Mouse (Mus musculus) frontal cortex, adult (tissue): Measurements from ENCODE around the gene Krt76.

Source experiments
- ATAC-seq: cut with Nextera tagmentation; 2 replicates; pipeline ENCODE4 v1.9.2; 2017; ENCODE audit warnings: mild to moderate bottlenecking, moderate library complexity, mixed read lengths; ENCODE audit not compliant: low TSS enrichment

Krt76 gene

GRCm38 (mm10) chr15:101892820-101893219, at the start of gene Krt76:
TSS of gene Krt76 (minus strand) at chr15:101892920.
- ATAC-seq = no peak

- 0 out of 2 replicates have a peak, but pooled peaks have one; percentile 52 for ATAC-seq
Observed at GRCm38 (mm10) chr15:101941948-101942347, 49.2 kb upstream of the Krt76 start.

- ATAC-seq = no peak
Observed at GRCm38 (mm10) chr15:101940274-101940829, 47.6 kb upstream of the Krt76 start, which contains the start of gene Krt79. TSS of gene Krt79 (minus strand) at chr15:101940324.

GRCm38 (mm10) chr15:101938600-101939308, 46.0 kb upstream of the Krt76 start:
- no peak for ATAC-seq

- ATAC-seq = no peak
Observed at GRCm38 (mm10) chr15:101933024-101933423, 40.3 kb upstream of the Krt76 start.

- no peak for ATAC-seq
Observed at GRCm38 (mm10) chr15:101929666-101930065, 36.9 kb upstream of the Krt76 start.

- no peak for ATAC-seq
Observed at GRCm38 (mm10) chr15:101929087-101929486, 36.4 kb upstream of the Krt76 start.

- no peak for ATAC-seq
Observed at GRCm38 (mm10) chr15:101927340-101928080, 34.8 kb upstream of the Krt76 start.

GRCm38 (mm10) chr15:101925041-101925440, 32.3 kb upstream of the Krt76 start:
- no peak for ATAC-seq

- no peak for ATAC-seq
Observed at GRCm38 (mm10) chr15:101924635-101925034, 31.9 kb upstream of the Krt76 start, which contains the start of gene Krt4. TSS of gene Krt4 (minus strand) at chr15:101924735.

GRCm38 (mm10) chr15:101922296-101922695, 29.6 kb upstream of the Krt76 start:
- no peak for ATAC-seq

- ATAC-seq = no peak
Observed at GRCm38 (mm10) chr15:101916072-101916471, 23.4 kb upstream of the Krt76 start.

- no peak for ATAC-seq
Observed at GRCm38 (mm10) chr15:101904849-101905248, 12.1 kb upstream of the Krt76 start.

GRCm38 (mm10) chr15:101902171-101903149, 9.7 kb upstream of the Krt76 start:
- no peak for ATAC-seq

- no peak for ATAC-seq
Observed at GRCm38 (mm10) chr15:101895216-101895615, 2.5 kb upstream of the Krt76 start.

GRCm38 (mm10) chr15:101879776-101880175, 12.9 kb downstream of the Krt76 start:
- ATAC-seq = no peak

GRCm38 (mm10) chr15:101878041-101878440, 14.7 kb downstream of the Krt76 start:
- ATAC-seq = no peak

GRCm38 (mm10) chr15:101874383-101874782, 18.3 kb downstream of the Krt76 start:
- peak; percentile 79 for ATAC-seq

GRCm38 (mm10) chr15:101873231-101873630, 19.5 kb downstream of the Krt76 start:
- no peak for ATAC-seq

GRCm38 (mm10) chr15:101869431-101869830, 23.3 kb downstream of the Krt76 start, which contains the start of gene Krt77:
TSS of gene Krt77 (minus strand) at chr15:101869705.
- peak; percentile 96 for ATAC-seq

GRCm38 (mm10) chr15:101866754-101867153, 26.0 kb downstream of the Krt76 start:
- peak; percentile 76 for ATAC-seq
